Mouse (Mus musculus) adrenal gland, postnatal 36 days (tissue): ENCODE data around the gene Hook2. TPM values are rescaled to one million over a fixed set of nuclear protein-coding genes. Genes with fewer than 3 reads are reported as not detected.

Source experiments
- DNase-seq, 2 experiments: peaks; one replicate each; pipeline ENCODE4 v3.0.0; 2021; ENCODE audit warnings: mixed read lengths in 1 of 2
- total RNA-seq, 2 experiments: library from RNA; stranded (reverse); gene quantifications; 2 replicates each; pipeline ENCODE4 v1.2.3; 2021

Hook2 gene
- total RNA-seq, 2 experiments from 2014 or later = 7.0 to 8.2 TPM

- no peak for DNase-seq
Observed at GRCm38 (mm10) chr8:85032622-85033311, 42.4 kb downstream of the Hook2 start.

- DNase-seq = no peak
Observed at GRCm38 (mm10) chr8:85033867-85034266, 43.5 kb downstream of the Hook2 start.

GRCm38 (mm10) chr8:85034764-85035163 lies 44.4 kb downstream of the Hook2 start:
- DNase-seq = peak; percentile 83 to 86

- DNase-seq = no peak
Observed at GRCm38 (mm10) chr8:85035165-85035727, 44.8 kb downstream of the Hook2 start.

- DNase-seq = peak; percentile 31 to 35
Observed at GRCm38 (mm10) chr8:85035728-85036310, 45.4 kb downstream of the Hook2 start.

- DNase-seq = no peak
Observed at GRCm38 (mm10) chr8:85036381-85036717, 45.9 kb downstream of the Hook2 start.

GRCm38 (mm10) chr8:85036718-85037365 lies 46.4 kb downstream of the Hook2 start, which contains the start of gene Tnpo2:
Gene Tnpo2 (plus strand): TSS chr8:85036915.
- peak; percentile 92 to 95 for DNase-seq

- no peak for DNase-seq
Observed at GRCm38 (mm10) chr8:85037366-85037680, 46.9 kb downstream of the Hook2 start.

GRCm38 (mm10) chr8:85037681-85038531 lies 47.5 kb downstream of the Hook2 start:
- peak; percentile 64 to 70 for DNase-seq

- DNase-seq = no peak
Observed at GRCm38 (mm10) chr8:85043619-85044018, 53.2 kb downstream of the Hook2 start.

Other genes with a start within 250 kb of the Hook2 start
- 100 to 1,000 TPM in 1 of 2 experiments, 10 to 100 TPM in 1; 99.9 to 108 TPM for gene Nfix, start 190.3 kb upstream of the Hook2 start, total RNA-seq
- 1 to 10 TPM; 9.1 to 10.0 TPM for gene Dand5, start 167.8 kb upstream of the Hook2 start, total RNA-seq
- 10 to 100 TPM; 63.3 to 70.5 TPM for gene Gadd45gip1, start 159.1 kb upstream of the Hook2 start, total RNA-seq
- 100 to 1,000 TPM; 116 to 119 TPM for gene Rad23a, start 149.9 kb upstream of the Hook2 start, total RNA-seq
- gene Calr, start 143.7 kb upstream of the Hook2 start, total RNA-seq = 100 to 1,000 TPM; 569 to 727 TPM
- 10 to 100 TPM; 62.1 to 69.2 TPM for gene Farsa, start 133.6 kb upstream of the Hook2 start, total RNA-seq
- gene Syce2, start 118.5 kb upstream of the Hook2 start, total RNA-seq = 10 to 100 TPM in 1 of 2 experiments, 1 to 10 TPM in 1; 8.7 to 11.5 TPM
- gene Gcdh, start 96.7 kb upstream of the Hook2 start, total RNA-seq = 10 to 100 TPM; 41.9 to 53.8 TPM
- gene Klf1, start 88.7 kb upstream of the Hook2 start, total RNA-seq = under 1 TPM in 1 of 2 experiments, not detected in 1; 0.20 TPM
- 10 to 100 TPM in 1 of 2 experiments, 1 to 10 TPM in 1; 9.5 to 10.3 TPM for gene Dnase2a, start 82.0 kb upstream of the Hook2 start, total RNA-seq
- 1 to 10 TPM; 1.0 to 1.3 TPM for gene Mast1, start 53.2 kb upstream of the Hook2 start, total RNA-seq
- not detected for gene Rtbdn, start 43.6 kb upstream of the Hook2 start, total RNA-seq
- gene Gm49661, start 21.2 kb upstream of the Hook2 start, total RNA-seq = 1 to 10 TPM in 1 of 2 experiments, not detected in 1; 1.5 TPM
- gene Prdx2, start 21.0 kb upstream of the Hook2 start, total RNA-seq = 100 to 1,000 TPM; 651 to 659 TPM
- 100 to 1,000 TPM; 109 to 136 TPM for gene Rnaseh2a, start 20.8 kb upstream of the Hook2 start, total RNA-seq
- gene Junb, start 11.9 kb upstream of the Hook2 start, total RNA-seq = 100 to 1,000 TPM in 1 of 2 experiments, 10 to 100 TPM in 1; 71.5 to 139 TPM
- not detected for gene Best2, start 23.9 kb downstream of the Hook2 start, total RNA-seq
- 10 to 100 TPM; 91.0 to 93.4 TPM for gene Asna1, start 34.7 kb downstream of the Hook2 start, total RNA-seq
- gene Trir, start 36.2 kb downstream of the Hook2 start, total RNA-seq = 100 to 1,000 TPM; 157 to 178 TPM
- gene Tnpo2, start 46.3 kb downstream of the Hook2 start, total RNA-seq = 10 to 100 TPM; 76.4 to 88.2 TPM
- gene Fbxw9, start 69.5 kb downstream of the Hook2 start, total RNA-seq = 10 to 100 TPM; 13.0 to 20.5 TPM
- 1 to 10 TPM in 1 of 2 experiments, not detected in 1; 1.2 TPM for gene Gm5741, start 77.4 kb downstream of the Hook2 start, total RNA-seq
- gene Dhps, start 81.2 kb downstream of the Hook2 start, total RNA-seq = 10 to 100 TPM; 32.2 to 32.7 TPM
- 10 to 100 TPM; 69.1 to 79.6 TPM for gene Wdr83os, start 90.1 kb downstream of the Hook2 start, total RNA-seq
- 10 to 100 TPM; 20.5 to 25.5 TPM for gene Wdr83, start 90.7 kb downstream of the Hook2 start, total RNA-seq
- gene Man2b1, start 92.7 kb downstream of the Hook2 start, total RNA-seq = 10 to 100 TPM; 38.1 to 45.5 TPM
- 1 to 10 TPM; 1.3 to 1.4 TPM for gene Zfp791, start 132.5 kb downstream of the Hook2 start, total RNA-seq
- not detected for gene Cks1brt, start 161.3 kb downstream of the Hook2 start, total RNA-seq
- gene Olfr371, start 235.4 kb downstream of the Hook2 start, total RNA-seq = not detected